Mouse (Mus musculus): Measurements from ENCODE around the gene Oprd1.

DNA sequence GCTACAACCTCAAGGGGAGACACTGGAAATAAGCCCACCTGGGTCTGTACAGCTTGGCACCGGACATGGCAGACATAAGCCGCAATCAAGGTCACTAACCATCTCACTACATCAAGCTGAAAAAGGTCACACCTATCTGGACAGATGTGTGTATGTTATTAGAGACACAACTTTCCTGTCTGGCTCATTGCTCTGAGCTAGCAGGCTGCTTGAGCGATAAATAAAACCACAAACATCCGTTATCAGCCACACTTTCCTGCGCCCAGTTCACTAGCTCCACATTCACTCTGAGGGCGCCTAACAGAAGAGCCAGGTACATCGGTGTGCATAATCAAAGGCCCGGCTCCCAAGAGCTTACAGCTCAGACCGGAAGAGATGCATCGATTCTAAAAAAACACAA is 806 bp upstream of the Oprd1 start:
- TF ChIP-seq GATA1 (IDR thresholded peaks at IDR 0.05; ENCODE audit: borderline replicate concordance, low read length) (no peak), FLI1 (IDR thresholded peaks at IDR 0.05; ENCODE audit: low read length) (no peak)

Data from megakaryocyte, embryonic 14.5 days (primary cell).